Mouse (Mus musculus) frontal cortex, postnatal 25 days (tissue): ENCODE results near the gene Sdhb.

Experiments
- DNase-seq, 2 experiments: peaks; one replicate each; pipeline ENCODE4 v3.0.0; 2022; ENCODE audit warnings: low spot score in 2 of 2

Gene Sdhb

GRCm38 (mm10) chr4:141014114-141014513, 53.1 kb downstream of the Sdhb start:
- no peak for DNase-seq

DNA sequence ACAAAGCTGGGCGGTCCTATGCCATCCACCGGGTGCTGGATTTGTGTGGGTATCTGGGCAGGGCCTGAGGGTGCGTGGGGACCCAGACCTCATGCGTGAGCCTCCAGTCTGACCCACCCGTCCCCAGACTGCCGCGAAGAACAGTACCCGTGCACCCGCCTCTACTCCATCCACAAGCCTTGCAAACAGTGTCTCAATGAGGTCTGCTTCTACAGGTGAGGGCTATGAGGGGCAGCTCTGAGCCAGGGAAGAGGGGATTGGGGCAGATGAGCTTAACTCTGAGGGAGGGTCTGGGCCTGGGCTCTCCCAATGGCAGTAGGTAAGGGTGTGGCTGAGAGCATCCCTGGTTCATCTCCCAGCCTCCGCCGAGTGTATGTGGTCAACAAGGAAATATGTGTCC, 53.9 kb downstream of the Sdhb start:
- DNase-seq: no peak

DNA sequence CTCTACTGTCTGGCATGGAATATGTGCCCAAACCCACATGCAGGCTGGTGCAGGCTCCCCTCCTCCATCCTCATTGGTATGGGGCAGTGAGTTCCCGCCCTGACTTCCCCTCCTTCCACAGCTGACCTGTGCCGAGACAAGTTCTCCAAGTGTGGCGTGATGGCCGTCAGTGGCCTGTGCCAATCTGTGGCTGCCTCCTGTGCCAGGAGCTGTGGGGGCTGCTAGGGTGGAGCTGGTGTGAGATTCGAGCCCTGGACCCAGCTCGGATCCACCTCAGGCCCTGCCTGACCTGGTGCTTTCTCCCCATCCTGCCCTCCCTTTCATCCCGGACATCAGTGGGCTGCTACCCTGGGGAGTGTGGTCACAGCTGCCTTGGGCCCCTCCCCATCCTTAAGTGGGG, 54.4 kb downstream of the Sdhb start:
- no peak for DNase-seq

GRCm38 (mm10) chr4:141016311-141016710, 55.3 kb downstream of the Sdhb start:
- DNase-seq: no peak

DNA sequence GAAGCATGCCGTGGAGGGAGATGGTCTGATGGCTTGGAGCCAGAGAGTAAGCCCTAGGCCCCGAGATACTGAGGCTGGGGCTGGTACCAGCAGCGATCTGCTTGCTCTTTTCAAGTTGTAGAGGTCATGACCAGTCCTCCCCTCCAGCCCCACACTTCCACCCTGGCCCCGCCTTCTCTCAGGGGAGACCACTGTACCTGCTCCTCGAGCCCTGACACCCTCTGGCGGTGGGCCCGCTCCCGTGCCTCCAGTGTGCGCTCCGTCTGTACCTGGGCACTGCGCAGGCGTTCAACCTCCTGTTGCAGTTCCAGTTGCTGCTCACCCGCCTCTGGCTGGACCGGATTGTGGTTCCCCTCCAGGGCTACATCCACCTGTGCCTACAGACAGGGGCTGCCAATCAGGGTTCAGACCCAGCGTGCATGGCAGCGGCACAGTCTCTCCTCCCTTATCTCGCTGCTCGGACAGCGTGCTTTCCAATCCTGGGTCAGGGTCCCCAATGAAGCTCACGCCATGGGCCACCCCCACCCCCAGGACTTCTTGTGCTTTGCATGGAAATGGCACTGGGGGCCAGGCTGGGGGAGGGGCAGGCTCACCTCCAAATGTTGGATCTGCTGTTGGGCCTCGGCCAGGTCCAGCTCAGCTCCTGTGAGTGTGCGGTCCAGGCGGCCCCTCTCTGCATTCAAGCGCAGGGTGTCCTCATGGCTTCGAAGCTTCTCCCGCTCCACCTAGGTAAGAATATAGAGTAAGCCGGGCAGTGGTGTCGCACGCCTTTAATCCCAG, 56.8 kb downstream of the Sdhb start:
- DNase-seq: no peak

DNA sequence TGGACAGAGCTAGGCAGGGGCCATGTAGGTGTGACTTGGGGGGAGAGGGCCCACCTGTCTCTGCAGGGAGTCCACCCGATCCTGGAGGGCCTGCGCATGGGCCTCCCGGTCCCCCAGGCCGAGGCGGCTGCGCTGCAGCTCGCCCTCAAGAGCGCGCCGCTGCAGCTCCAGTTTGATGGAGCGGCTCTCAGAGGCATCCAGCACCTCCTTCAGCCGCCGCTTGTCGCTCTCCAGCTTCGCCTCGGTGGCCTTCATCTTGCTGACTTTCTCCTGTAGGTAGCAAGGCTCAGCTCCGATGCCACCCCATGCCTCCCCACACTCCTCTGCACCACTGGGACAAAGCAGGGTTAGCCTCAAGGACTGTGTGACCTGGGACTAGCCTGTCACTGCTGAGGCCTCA, 59.2 kb downstream of the Sdhb start:
- no peak for DNase-seq

- no peak for DNase-seq
Measured at GRCm38 (mm10) chr4:141020811-141021613, 60.0 kb downstream of the Sdhb start.

GRCm38 (mm10) chr4:141021614-141021929, 60.6 kb downstream of the Sdhb start:
- no peak for DNase-seq

DNA sequence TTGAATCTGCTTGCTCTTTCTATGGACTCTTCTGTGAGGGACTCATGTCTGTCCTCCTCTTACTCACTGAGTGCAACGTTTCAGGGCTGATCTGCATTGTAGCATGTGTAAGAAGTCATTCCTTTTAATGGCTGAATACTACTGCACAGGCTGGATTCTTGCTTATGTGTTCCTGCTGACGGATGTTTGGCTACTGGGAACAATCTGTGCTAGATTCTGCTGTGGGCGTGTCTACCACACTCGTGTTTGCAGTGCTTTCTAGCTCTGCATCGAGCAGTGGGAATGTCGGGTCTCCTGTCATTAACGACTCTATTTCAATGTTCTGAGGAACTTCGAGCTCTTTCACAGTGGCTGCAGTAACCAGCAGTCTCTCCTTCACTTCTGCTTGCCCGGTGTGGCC, 63.0 kb downstream of the Sdhb start:
- no peak for DNase-seq

DNA sequence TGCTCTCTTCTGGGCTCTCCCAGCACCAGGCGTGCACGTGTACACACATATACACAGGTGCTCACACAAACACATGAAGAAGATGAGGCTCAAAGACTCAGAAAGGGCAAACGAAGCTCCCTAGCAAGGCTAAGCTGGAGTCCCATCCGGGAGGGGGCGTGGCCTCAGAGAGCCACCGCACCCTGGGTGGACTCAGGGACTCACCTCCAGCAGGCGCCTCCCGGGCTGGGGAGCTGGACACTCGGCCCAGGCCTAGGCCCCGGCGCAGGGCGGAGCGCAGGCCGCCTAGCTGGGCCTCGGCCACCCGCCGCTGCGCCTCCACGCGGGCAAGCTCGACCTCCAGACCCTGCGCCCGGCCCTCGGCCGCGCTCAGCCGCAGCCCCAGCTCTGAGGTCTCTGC, 64.0 kb downstream of the Sdhb start:
- no peak for DNase-seq
